Mouse (Mus musculus) E14TG2a.4 (cell line): ENCODE measurements around the gene Hivep2.

ENCODE experiments used
- H3K27me3 ChIP-seq: 2 replicates; pipeline ENCODE4 v1.6.1; 2014; ENCODE audit warnings: low read length, control low read depth; ENCODE audit not compliant: insufficient read depth
- H3K36me3 ChIP-seq: 2 replicates; pipeline ENCODE4 v1.6.1; 2014; ENCODE audit warnings: low read length, control low read depth; ENCODE audit not compliant: insufficient read depth
- H3K4me1 ChIP-seq: replicated peaks from 2 replicates; pipeline ENCODE4 v1.6.1; 2014; ENCODE audit warnings: low read depth, low read length, control low read depth
- H3K4me3 ChIP-seq: replicated peaks from 2 replicates; pipeline ENCODE4 v1.5.1; 2014; ENCODE audit warnings: mild to moderate bottlenecking, low read length
- H3K9me3 ChIP-seq: 2 replicates; pipeline ENCODE4 v1.6.1; 2014; ENCODE audit warnings: low read length, control low read depth
- CTCF ChIP-seq: conservative IDR thresholded peaks from 2 replicates; pipeline ENCODE4 v1.5.1; 2014; ENCODE audit warnings: low read length
- NANOG ChIP-seq: IDR thresholded peaks from 2 replicates; pipeline ENCODE4 v1.6.1; 2014; ENCODE audit warnings: borderline replicate concordance, low read length, mixed read lengths
- POU5F1 ChIP-seq: IDR thresholded peaks from 2 replicates; pipeline ENCODE4 v1.6.1; 2014; ENCODE audit warnings: low read length, borderline replicate concordance

Hivep2 gene

DNA sequence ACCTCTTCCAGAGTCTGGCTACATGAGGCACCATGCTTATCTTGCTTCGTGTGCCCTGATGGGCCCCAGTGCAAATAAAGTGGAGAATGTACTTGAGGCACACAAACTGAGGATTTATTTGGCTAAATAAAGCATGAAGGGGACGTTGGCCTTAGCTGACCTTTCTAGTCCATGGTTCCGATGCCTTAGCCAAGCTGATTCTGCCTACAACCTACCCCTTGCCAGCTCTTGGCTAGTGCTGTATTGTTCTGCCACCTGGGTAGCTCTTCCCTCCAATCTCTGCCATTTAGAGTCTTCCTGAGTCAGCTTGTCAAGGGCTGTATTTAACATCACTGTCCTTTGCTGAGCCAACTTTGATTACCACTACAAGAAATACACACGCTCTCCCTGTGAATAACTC, 133.3 kb downstream of the Hivep2 start:
- Histone ChIP-seq H3K4me1 (no peaks in the 10 kb centered on the region), H3K36me3 (no peaks in the 10 kb centered on the region), H3K4me3 (no peak overlapping the region), H3K9me3 (peaks cover 9% of the 10 kb centered on the region; the same call in 1 of the 2 replicates), H3K27me3 (no peaks in the 10 kb centered on the region)
- TF ChIP-seq POU5F1 = no peak
- TF ChIP-seq NANOG = no peak
- TF ChIP-seq CTCF = no peak

DNA sequence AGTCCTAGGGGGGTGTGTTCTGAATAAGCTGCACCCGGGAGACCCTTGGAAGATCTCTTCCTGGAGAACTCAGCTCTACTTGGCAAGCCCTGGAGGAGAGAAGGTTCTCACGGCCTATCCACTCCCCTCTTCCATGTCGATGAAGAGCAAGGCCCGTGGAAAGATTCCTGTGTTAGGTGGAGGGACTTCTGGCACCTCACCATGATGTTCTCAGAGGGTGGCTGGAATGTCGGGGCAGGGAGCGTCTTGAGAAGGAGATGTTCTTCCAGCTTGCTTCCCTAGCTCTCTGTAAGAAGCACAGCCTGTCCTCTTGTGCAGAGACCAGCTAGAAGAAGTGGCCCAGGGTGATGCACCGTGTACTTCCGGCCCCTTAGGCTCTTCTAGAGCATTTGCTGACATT, 134.2 kb downstream of the Hivep2 start:
- H3K36me3 ChIP-seq = no peaks in the 10 kb centered on the region
- TF ChIP-seq CTCF (no peak), NANOG (no peak), POU5F1 (no peak)
- no peaks in the 10 kb centered on the region for H3K27me3 ChIP-seq
- peaks cover 9% of the 10 kb centered on the region; the same call in 1 of the 2 replicates for H3K9me3 ChIP-seq
- H3K4me1 ChIP-seq = no peaks in the 10 kb centered on the region
- H3K4me3 ChIP-seq = no peak overlapping the region

DNA sequence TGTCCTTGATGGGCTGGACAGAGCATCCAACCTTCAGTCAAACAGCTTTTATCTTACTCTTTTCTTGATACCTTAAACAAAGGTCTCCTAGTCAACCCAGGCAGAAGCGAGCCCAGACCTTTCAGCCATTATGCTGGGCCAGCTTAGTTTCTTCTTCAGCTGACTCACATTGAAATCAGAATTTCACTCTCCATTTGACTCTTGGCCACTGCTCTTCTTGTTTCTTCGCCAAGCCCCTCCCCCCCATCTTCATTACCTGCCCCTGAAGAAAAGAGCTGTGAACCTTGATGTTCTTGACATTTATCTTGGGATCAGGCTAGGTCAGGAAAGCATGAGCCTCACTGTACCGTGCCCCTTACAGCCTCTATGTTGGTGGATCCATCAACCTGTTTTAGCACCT, 135.0 kb downstream of the Hivep2 start:
- Histone ChIP-seq H3K27me3 (no peaks in the 10 kb centered on the region), H3K4me3 (no peak overlapping the region), H3K9me3 (peaks cover 9% of the 10 kb centered on the region; the same call in 1 of the 2 replicates), H3K36me3 (no peaks in the 10 kb centered on the region), H3K4me1 (no peaks in the 10 kb centered on the region)
- TF ChIP-seq CTCF (no peak), POU5F1 (no peak), NANOG (no peak)

DNA sequence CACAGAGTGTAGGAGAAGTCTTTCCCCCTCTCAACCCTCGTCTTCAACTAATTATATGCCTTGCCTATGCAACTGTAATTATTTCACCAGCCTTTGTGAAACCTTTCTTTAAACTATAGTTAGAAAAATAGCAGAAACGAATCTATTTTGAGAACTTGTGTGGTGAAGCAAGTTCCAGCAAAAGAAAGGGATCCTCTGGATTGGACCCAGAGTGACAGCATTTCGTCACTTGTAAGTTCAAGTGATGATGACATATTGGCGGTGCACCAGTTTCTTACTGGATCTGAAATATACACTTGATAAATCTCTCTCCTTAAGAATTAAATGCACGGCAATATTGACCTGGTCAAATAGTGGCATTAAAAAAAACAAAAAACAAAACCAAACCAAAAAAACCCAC, 136.1 kb downstream of the Hivep2 start:
- Histone ChIP-seq H3K27me3 (no peaks in the 10 kb centered on the region), H3K4me1 (no peaks in the 10 kb centered on the region), H3K36me3 (no peaks in the 10 kb centered on the region), H3K4me3 (no peak overlapping the region), H3K9me3 (peaks cover 9% of the 10 kb centered on the region; the same call in 1 of the 2 replicates)
- TF ChIP-seq CTCF = no peak
- no peak for TF ChIP-seq POU5F1
- no peak for TF ChIP-seq NANOG

DNA sequence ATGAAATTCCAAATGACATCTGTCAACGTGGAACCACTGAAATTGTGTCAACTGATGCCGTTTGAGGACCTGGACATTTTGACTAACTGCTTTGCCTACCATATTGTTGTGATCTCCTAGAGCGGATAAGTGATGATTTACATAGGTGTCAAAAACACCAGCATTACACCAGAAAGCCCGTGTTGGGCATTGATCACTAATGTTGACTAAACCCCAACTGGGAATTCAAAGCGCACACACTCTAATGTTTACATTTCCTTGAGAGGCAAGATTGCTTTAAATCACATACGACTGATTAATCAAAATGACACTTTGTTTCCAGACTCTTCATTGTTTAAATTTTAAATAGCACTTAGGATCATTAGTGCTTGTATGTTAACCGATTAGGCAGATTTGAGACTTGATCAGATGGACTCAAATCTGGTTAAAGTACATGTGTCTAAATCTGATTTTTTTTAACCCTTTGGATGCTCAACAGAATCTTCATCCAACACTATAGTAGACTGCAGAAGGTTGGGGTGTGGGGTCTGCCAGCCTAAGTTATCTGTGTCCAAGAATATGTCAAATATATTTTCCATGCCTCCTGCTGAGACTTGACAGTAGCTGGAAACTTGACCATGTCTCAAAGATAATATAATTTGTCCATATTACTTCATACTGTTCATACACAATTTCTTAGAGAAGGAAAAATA, 142.3 kb downstream of the Hivep2 start:
- H3K4me3 ChIP-seq = no peak overlapping the region
- H3K9me3 ChIP-seq = no peaks in the 10 kb centered on the region
- TF ChIP-seq NANOG (no peak), CTCF (no peak), POU5F1 (no peak)
- no peaks in the 10 kb centered on the region for H3K4me1 ChIP-seq
- H3K27me3 ChIP-seq = no peaks in the 10 kb centered on the region
- no peaks in the 10 kb centered on the region for H3K36me3 ChIP-seq

DNA sequence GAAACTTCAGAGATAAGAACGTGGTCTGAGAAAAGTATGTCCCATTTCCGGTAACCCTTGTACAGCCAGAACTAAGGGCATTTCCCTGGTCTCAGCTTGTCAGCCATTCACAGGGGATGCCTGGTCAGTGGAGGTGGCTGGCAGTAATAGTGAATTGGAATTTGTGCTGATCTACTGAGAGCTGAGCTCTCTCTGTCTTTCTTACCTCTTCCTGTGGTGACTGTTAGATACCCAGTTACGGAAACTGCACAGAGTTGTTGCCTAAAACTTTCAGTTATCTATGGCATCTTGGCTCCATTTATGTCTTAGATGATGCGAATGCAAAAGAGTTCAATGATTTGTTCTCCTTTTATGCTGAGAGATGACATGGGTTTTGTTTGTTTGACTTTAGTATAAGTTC, 150.0 kb downstream of the Hivep2 start:
- Histone ChIP-seq H3K4me1 (no peaks in the 10 kb centered on the region), H3K4me3 (no peak overlapping the region), H3K27me3 (no peaks in the 10 kb centered on the region), H3K36me3 (no peaks in the 10 kb centered on the region), H3K9me3 (no peaks in the 10 kb centered on the region)
- TF ChIP-seq POU5F1 = no peak
- TF ChIP-seq NANOG = no peak
- no peak for TF ChIP-seq CTCF

DNA sequence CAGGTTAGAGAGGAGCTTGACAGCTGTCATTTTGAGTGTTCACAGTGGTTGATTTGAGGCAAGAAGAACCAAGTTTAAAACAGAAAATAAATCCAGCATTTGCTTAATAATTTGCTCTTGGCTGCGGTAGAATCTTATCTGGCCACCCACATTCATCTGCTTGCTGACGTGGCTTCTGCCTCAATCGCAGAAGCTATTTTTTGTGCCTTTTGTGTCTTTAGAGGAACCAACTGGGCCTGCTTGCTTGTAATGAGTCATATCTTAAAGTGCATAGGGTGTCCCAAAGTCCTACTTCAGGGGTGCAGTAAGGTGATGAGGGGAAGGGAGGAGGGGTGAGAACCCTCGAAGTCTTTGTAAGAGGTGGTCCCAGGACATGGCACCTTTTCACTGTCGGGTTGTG, 151.1 kb downstream of the Hivep2 start:
- no peaks in the 10 kb centered on the region for H3K36me3 ChIP-seq
- no peaks in the 10 kb centered on the region for H3K27me3 ChIP-seq
- H3K4me1 ChIP-seq = no peaks in the 10 kb centered on the region
- no peaks in the 10 kb centered on the region for H3K9me3 ChIP-seq
- TF ChIP-seq POU5F1 (no peak), NANOG (no peak), CTCF (no peak)
- H3K4me3 ChIP-seq = no peak overlapping the region

DNA sequence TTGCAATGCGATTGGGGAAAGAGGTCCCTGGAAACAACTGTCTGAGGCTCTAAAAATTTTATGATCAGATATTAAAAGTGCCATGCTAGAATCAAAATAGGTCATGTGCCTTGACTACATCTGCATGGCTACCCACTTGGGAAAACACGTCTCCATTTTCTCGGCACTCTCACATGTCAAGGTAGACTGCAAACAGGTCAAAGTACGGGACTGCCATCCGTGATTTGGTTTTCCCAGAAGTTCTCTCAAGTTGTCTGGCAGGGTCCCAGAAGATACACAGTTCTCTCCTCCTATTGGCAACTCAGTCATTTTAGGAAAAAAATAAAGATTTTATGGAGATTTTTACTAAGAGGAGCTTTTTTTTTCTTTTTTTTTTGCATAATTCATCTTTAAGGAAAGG, 153.3 kb downstream of the Hivep2 start:
- Histone ChIP-seq H3K4me3 (no peak overlapping the region), H3K9me3 (no peaks in the 10 kb centered on the region), H3K4me1 (no peaks in the 10 kb centered on the region), H3K36me3 (no peaks in the 10 kb centered on the region), H3K27me3 (no peaks in the 10 kb centered on the region)
- no peak for TF ChIP-seq POU5F1

DNA sequence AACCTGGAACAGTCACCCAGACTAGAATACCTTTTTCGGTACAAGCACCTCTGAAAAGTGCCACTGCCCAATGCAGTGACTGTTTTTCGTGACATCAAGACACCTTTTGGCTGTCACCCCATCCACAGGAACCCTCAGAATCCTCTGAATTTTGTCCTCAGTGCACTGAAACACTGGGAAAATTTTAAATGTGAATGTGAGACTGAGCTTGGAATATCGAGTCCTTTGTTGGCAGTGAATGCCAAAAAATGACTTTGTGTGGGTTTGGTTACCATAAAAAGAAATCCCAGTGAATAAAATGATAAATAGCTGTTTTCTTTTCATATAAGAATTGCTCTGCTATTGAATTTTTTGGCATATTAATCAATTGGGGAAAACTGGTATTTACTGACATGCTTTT, 154.6 kb downstream of the Hivep2 start:
- Histone ChIP-seq H3K9me3 (no peaks in the 10 kb centered on the region), H3K36me3 (no peaks in the 10 kb centered on the region), H3K4me3 (no peak overlapping the region), H3K27me3 (no peaks in the 10 kb centered on the region), H3K4me1 (no peaks in the 10 kb centered on the region)
- TF ChIP-seq NANOG (no peak), POU5F1 (no peak), CTCF (no peak)
